Mouse (Mus musculus): ENCODE measurements around the gene Ly75. TPM values are rescaled to one million over a fixed set of nuclear protein-coding genes. Genes with fewer than 3 reads are reported as not detected.

Ly75 gene
- polyA plus RNA-seq (2012; rRNA removed): 0.09 and 0.16 TPM in 2 replicates

DNA sequence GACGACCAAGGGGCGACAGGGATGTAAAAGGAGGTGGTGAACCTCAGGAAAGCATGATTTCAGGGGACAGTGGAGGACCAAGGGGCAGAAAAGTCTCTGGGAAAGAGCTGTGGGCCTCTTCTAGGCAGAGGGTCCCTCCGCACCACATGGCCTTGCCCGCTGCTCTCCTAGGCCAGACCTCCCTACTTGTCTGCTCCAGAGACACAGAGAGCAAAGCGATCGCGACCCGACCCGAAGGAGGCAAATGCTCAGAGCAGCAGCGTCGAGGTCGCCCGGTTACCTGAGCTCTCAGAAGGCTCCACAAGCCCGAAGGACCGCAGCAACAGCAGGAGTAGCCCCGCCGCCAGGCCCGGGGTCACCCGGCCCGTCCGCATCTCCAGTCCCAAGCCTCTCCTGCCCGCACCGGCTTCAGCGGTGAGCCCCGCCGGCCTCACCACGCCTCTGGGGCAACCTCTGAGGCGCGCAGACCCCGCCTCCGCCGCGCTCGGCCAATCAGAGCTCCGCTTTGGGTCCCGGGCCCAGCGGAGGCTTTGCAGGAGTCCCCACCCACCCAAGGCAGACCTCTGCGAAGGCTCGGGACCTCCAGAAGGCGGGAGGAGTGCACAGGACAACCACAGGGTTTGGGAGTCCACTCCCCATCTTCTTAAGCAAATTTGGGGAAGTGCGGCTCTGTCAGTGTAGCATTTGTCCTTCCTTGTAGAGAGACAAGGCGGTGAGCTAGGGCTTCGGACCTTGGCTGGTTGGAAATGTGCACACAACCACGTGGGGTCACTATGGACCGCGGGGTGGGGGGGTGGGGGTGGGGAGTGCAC lies at the start of gene Ly75:
Gene Ly75 (minus strand): TSS at position 446 of the 812 bp plus-strand sequence.

DNA sequence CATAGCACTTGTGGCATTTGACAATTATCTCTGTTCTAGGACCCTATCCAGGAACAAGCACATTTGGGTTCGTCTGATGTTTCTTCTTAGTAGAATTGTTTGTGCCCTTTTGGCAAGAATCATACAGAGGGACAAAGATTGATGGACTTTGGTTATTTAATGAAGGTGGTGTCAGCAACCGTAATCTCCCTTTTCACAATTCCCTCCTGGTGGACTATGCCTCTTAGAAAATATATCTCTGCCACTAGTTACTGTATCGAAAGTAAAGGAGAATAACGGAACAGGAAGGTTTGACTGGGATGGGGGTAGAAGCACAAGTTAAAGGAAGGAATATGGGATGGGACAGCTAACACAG lies 98.7 kb downstream of the Ly75 start, which contains the start of gene Cd302:
Gene Cd302 (minus strand): TSS at position 22 of the 355 bp plus-strand sequence.

Other genes with a start within 250 kb of the Ly75 start
- gene Baz2b, start 173.5 kb downstream of the Ly75 start, polyA plus RNA-seq (2012; rRNA removed): 1.6 and 4.3 TPM in 2 replicates
- 1.4 and 2.1 TPM in 2 replicates for gene March7, start 173.4 kb downstream of the Ly75 start, polyA plus RNA-seq (2012; rRNA removed)
- 4.6 and 7.6 TPM in 2 replicates for gene Cd302, start 98.8 kb downstream of the Ly75 start, polyA plus RNA-seq (2012; rRNA removed)
- gene Pla2r1, start 170.0 kb upstream of the Ly75 start, polyA plus RNA-seq (2012; rRNA removed): 0.75 and 0.81 TPM in 2 replicates